In genomic region chr17:12474509-12475083, GRCm38 (mm10) we compare ENCODE assay signal across 19 mouse cellular contexts. TPM values are rescaled to one million over a fixed set of nuclear protein-coding genes. Genes with fewer than 3 reads are reported as not detected.
A peak's percentile ranks its signal among the peaks of the same experiment; 100 is the strongest.
DNase-seq lines count a peak whose midpoint lies in the region; ATAC-seq and TF ChIP-seq lines count a peak whose summit lies in the region.
"Had no signal": no experiment of that assay in that cellular context is flagged by ENCODE, and none has a peak within 500 bp of the region (broad histone marks: within the 10 kb centered on the region; RNA-seq: fewer than 3 reads in every experiment).

No protein-coding gene starts in this region.

- DNase-seq in heart, adult 2 months, result no peak
- no peak for DNase-seq in liver, postnatal 0 days
- no peak for DNase-seq in liver, embryonic 11.5 days (ENCODE audit: low spot score)
- DNase-seq in T-cell, adult 2 months (ENCODE audit: low spot score), result no peak
- DNase-seq in retina, embryonic 14.5 days (ENCODE audit: low spot score), result no peak
- DNase-seq: adrenal gland, postnatal 10 days; cerebellum, adult 18-20 months; cerebellum, adult 9-11 months; cerebellum, postnatal 36 days; forebrain, postnatal 0 days; gastrocnemius, postnatal 14 days had no signal

- no peak overlapping the region for H3K4me3 ChIP-seq in heart, embryonic 13.5 days
- no peak overlapping the region for H3K4me3 ChIP-seq in heart, adult 2 months
- H3K4me3 ChIP-seq in liver, postnatal 0 days (ENCODE audit: low read depth, low read length), result no peak overlapping the region
- H3K4me3 ChIP-seq in liver, embryonic 11.5 days (ENCODE audit: low read depth, low read length), result no peak overlapping the region
- H3K4me3 ChIP-seq: embryonic facial prominence, embryonic 10.5 days; forebrain, embryonic 13.5 days; hindbrain, embryonic 15.5 days had no signal

- H3K79me2 ChIP-seq in heart, adult 2 months (replicated peaks; ENCODE audit: control insufficient read depth, insufficient read depth, low read length), result no peaks in the 10 kb centered on the region

- H3K4me1 ChIP-seq in heart, embryonic 13.5 days, result no peaks in the 10 kb centered on the region
- no peaks in the 10 kb centered on the region for H3K4me1 ChIP-seq in heart, adult 2 months (ENCODE audit: control insufficient read depth, insufficient read depth, low read length)
- no peaks in the 10 kb centered on the region for H3K4me1 ChIP-seq in liver, postnatal 0 days (ENCODE audit: insufficient read depth)
- H3K4me1 ChIP-seq in liver, embryonic 11.5 days (replicated peaks; ENCODE audit: control insufficient read depth, insufficient read depth, low read length), result no peaks in the 10 kb centered on the region
- H3K4me1 ChIP-seq: forebrain, embryonic 13.5 days; hindbrain, embryonic 15.5 days had no signal

- H3K9me3 ChIP-seq in heart, embryonic 13.5 days, result no peaks in the 10 kb centered on the region
- no peaks in the 10 kb centered on the region for H3K9me3 ChIP-seq in liver, postnatal 0 days (ENCODE audit: low read length)
- no peaks in the 10 kb centered on the region for H3K9me3 ChIP-seq in liver, embryonic 11.5 days (ENCODE audit: control insufficient read depth, low read length)
- H3K9me3 ChIP-seq: embryonic facial prominence, embryonic 10.5 days; forebrain, embryonic 13.5 days; hindbrain, embryonic 15.5 days had no signal

- TF ChIP-seq POLR2A in heart, adult 2 months (IDR thresholded peaks at IDR 0.05; ENCODE audit: insufficient read depth, low read depth, low read length), result no peak

- 0 out of 2 replicates have a peak overlapping the region, but pooled peaks have one; percentile 36 for H3K27ac ChIP-seq in heart, embryonic 13.5 days (replicated peaks)
- no peak overlapping the region for H3K27ac ChIP-seq in heart, adult 2 months
- peak overlapping the region; percentile 5; the same call in 1 of the 2 replicates for H3K27ac ChIP-seq in liver, postnatal 0 days (ENCODE audit: low read depth)
- no peak overlapping the region for H3K27ac ChIP-seq in liver, embryonic 11.5 days (ENCODE audit: low read depth, low read length)
- H3K27ac ChIP-seq: embryonic facial prominence, embryonic 10.5 days; forebrain, embryonic 13.5 days; hindbrain, embryonic 15.5 days had no signal

- no peaks in the 10 kb centered on the region for H3K36me3 ChIP-seq in heart, embryonic 13.5 days
- H3K36me3 ChIP-seq in heart, adult 2 months (ENCODE audit: control insufficient read depth, insufficient read depth, low read length), result no peaks in the 10 kb centered on the region
- H3K36me3 ChIP-seq in liver, postnatal 0 days (replicated peaks; ENCODE audit: insufficient read depth, low read length), result no peaks in the 10 kb centered on the region
- H3K36me3 ChIP-seq in liver, embryonic 11.5 days (ENCODE audit: control insufficient read depth, insufficient read depth, low read length), result no peaks in the 10 kb centered on the region
- H3K36me3 ChIP-seq: embryonic facial prominence, embryonic 10.5 days; hindbrain, embryonic 15.5 days had no signal

- no peak for TF ChIP-seq CTCF in heart, adult 2 months (IDR thresholded peaks at IDR 0.05)
- no peak for TF ChIP-seq CTCF in liver, postnatal 0 days (IDR thresholded peaks at IDR 0.05; ENCODE audit: low read depth)

- H3K27me3 ChIP-seq in heart, embryonic 13.5 days (replicated peaks), result peaks cover 5% of the 10 kb centered on the region; the same call in 1 of the 2 replicates
- no peaks in the 10 kb centered on the region for H3K27me3 ChIP-seq in heart, adult 2 months (ENCODE audit: control insufficient read depth, insufficient read depth, low read length)
- H3K27me3 ChIP-seq in liver, postnatal 0 days (ENCODE audit: insufficient read depth, low read length), result no peaks in the 10 kb centered on the region
- no peaks in the 10 kb centered on the region for H3K27me3 ChIP-seq in liver, embryonic 11.5 days (replicated peaks; ENCODE audit: control insufficient read depth, insufficient read depth, low read length)
- H3K27me3 ChIP-seq: forebrain, embryonic 13.5 days; hindbrain, embryonic 15.5 days had no signal

- H3K9ac ChIP-seq in heart, embryonic 13.5 days, result no peak overlapping the region
- no peak overlapping the region for H3K9ac ChIP-seq in heart, adult 2 months (ENCODE audit: low read depth, low read length)
- H3K9ac ChIP-seq in liver, postnatal 0 days (replicated peaks), result no peak overlapping the region
- H3K9ac ChIP-seq in liver, embryonic 11.5 days (ENCODE audit: low read depth, low read length), result no peak overlapping the region
- H3K9ac ChIP-seq: forebrain, embryonic 13.5 days; forebrain, postnatal 0 days; hindbrain, embryonic 15.5 days had no signal

- intact Hi-C loops in heart, adult 2 months (cut with DNase I), result no loop called here

- H3K4me2 ChIP-seq in heart, embryonic 13.5 days, result no peak overlapping the region
- H3K4me2 ChIP-seq in liver, postnatal 0 days (ENCODE audit: low read depth, low read length), result no peak overlapping the region
- H3K4me2 ChIP-seq in liver, embryonic 11.5 days, result no peak overlapping the region
- H3K4me2 ChIP-seq: forebrain, embryonic 13.5 days; hindbrain, embryonic 15.5 days had no signal

- ATAC-seq in heart, embryonic 13.5 days (ENCODE audit: extremely low read depth, insufficient number of reproducible peaks, low FRiP score, low TSS enrichment), result no peak
- ATAC-seq in liver, postnatal 0 days, result no peak
- ATAC-seq in liver, embryonic 11.5 days (replicated peaks; ENCODE audit: low FRiP score), result no peak
- ATAC-seq in hematopoietic stem cell, adult 5-6 weeks (replicated peaks in 1 of 2; ENCODE audit: insufficient read depth in 1 of 2, low FRiP score in 2 of 2, low TSS enrichment in 1 of 2, low read depth in 1 of 2, poor library complexity in 2 of 2, severe bottlenecking in 2 of 2), result peak; percentile 59 to 67; a peak in 3 of 4 replicates
- ATAC-seq in megakaryocyte progenitor cell, adult 5-6 weeks (replicated peaks; ENCODE audit: poor library complexity), result peak; percentile 75
- ATAC-seq: forebrain, embryonic 13.5 days; forebrain, postnatal 0 days; inflammation-experienced regulatory T-cells, adult 6 months had no signal

- WGBS in heart, embryonic 13.5 days, result 50% methylated on average over 3 of the region's 3 CpGs
- WGBS in heart, adult 2 months, result 47% methylated on average over 3 of the region's 3 CpGs
- WGBS in liver, postnatal 0 days (ENCODE audit: insufficient replicate concordance), result 51% methylated on average over 3 of the region's 3 CpGs
- 48% methylated on average over 3 of the region's 3 CpGs for WGBS in liver, embryonic 11.5 days

- no peak for TF ChIP-seq EP300 in heart, adult 2 months (IDR thresholded peaks at IDR 0.05; ENCODE audit: insufficient read depth, low read depth, low read length)
- TF ChIP-seq EP300 in liver, postnatal 0 days (IDR thresholded peaks at IDR 0.05; ENCODE audit: low read depth), result no peak

RNA-seq across cellular contexts. Expression of gene Slc22a3, which starts 32.9 kb away (rescaled TPM):
- polyA plus RNA-seq in heart, embryonic 13.5 days (2015; fragmentation: Nextera tagmentation; extraction: Ambion mirVana), result 0.10 and 0.36 TPM in 2 replicates
- total RNA-seq in heart, adult 2 months (2021), result 10 to 100 TPM in 1 of 2 experiments, 1 to 10 TPM in 1; 9.3 to 11.3 TPM
- polyA plus RNA-seq in heart, adult 2 months (2012; rRNA removed), result 5.6 and 7.7 TPM in 2 replicates
- 0.65 TPM in 2 replicates for polyA plus RNA-seq in liver, postnatal 0 days (2015; fragmentation: Nextera tagmentation; extraction: Ambion mirVana)
- 4.1 TPM in 2 replicates for polyA plus RNA-seq in liver, embryonic 11.5 days (2014; fragmentation: Nextera tagmentation; extraction: Ambion mirVana)
- 24.3 and 24.8 TPM in 2 replicates for total RNA-seq in hematopoietic stem cell, adult 5-6 weeks (2017)
- 4.0 and 7.7 TPM in 2 replicates for total RNA-seq in megakaryocyte progenitor cell, adult 5-6 weeks (2015)
- total RNA-seq in megakaryocyte progenitor cell, adult 5-6 weeks (2017), result 3.6 and 4.8 TPM in 2 replicates
- total RNA-seq: CH12.LX had no signal

Comparison
In these comparisons a context has a peak if more than half of its experiments do, and no peak if none do; other contexts are left out.
1. H3K27ac ChIP-seq: peak in heart, embryonic 13.5 days (single experiment) and liver, postnatal 0 days (single experiment); none in heart, adult 2 months (single experiment) and liver, embryonic 11.5 days (single experiment).
2. ATAC-seq: peak in hematopoietic stem cell, adult 5-6 weeks (2 of 2) and megakaryocyte progenitor cell, adult 5-6 weeks (single experiment); none in heart, embryonic 13.5 days (single experiment), liver, postnatal 0 days (single experiment) and liver, embryonic 11.5 days (single experiment).